Mouse (Mus musculus): ENCODE data around the gene Adam30.
"Not testable (repeated sequence)": the region's sequence is repeated elsewhere in the genome, so short reads cannot be mapped to it uniquely, and the experiment has no call there.

Gene Adam30

GRCm38 (mm10) chr3:98160330-98160729 is at the start of gene Adam30:
TSS of gene Adam30 (plus strand) at chr3:98160630.
- CTCF ChIA-PET = no interaction called here

GRCm38 (mm10) chr3:98118252-98118651 is 42.2 kb upstream of the Adam30 start:
- CTCF ChIA-PET = no interaction called here

- CTCF ChIA-PET = no interaction called here
Measured at GRCm38 (mm10) chr3:98119338-98119737, 41.1 kb upstream of the Adam30 start.

GRCm38 (mm10) chr3:98120884-98121283 is 39.5 kb upstream of the Adam30 start:
- CTCF ChIA-PET = no interaction called here

GRCm38 (mm10) chr3:98127775-98128174 is 32.7 kb upstream of the Adam30 start:
- CTCF ChIA-PET = no interaction called here

- CTCF ChIA-PET = interaction anchor here (0.6 kb wide), 1 partner anchor 34 kb away, joined by 4 read pairs; no protein-coding TSS in a partner anchor
Measured at GRCm38 (mm10) chr3:98128716-98129115, 31.7 kb upstream of the Adam30 start.

- CTCF ChIA-PET = not testable (repeated sequence)
Measured at GRCm38 (mm10) chr3:98132140-98132539, 28.3 kb upstream of the Adam30 start.

- CTCF ChIA-PET = no interaction called here
Measured at GRCm38 (mm10) chr3:98132636-98133035, 27.8 kb upstream of the Adam30 start.

- CTCF ChIA-PET = interaction anchor here (0.6 to 0.7 kb wide), 2 partner anchors 47 to 206 kb away, joined by 3 to 4 read pairs; no protein-coding TSS in a partner anchor
Measured at GRCm38 (mm10) chr3:98141456-98141855, 19.0 kb upstream of the Adam30 start.

GRCm38 (mm10) chr3:98142862-98143261 is 17.6 kb upstream of the Adam30 start:
- CTCF ChIA-PET = no interaction called here

- CTCF ChIA-PET = no interaction called here
Measured at GRCm38 (mm10) chr3:98145204-98145603, 15.2 kb upstream of the Adam30 start.

GRCm38 (mm10) chr3:98146471-98147410 is 13.7 kb upstream of the Adam30 start:
- CTCF ChIA-PET = no interaction called here

- CTCF ChIA-PET = no interaction called here
Measured at GRCm38 (mm10) chr3:98147706-98148105, 12.7 kb upstream of the Adam30 start.

- CTCF ChIA-PET = no interaction called here
Measured at GRCm38 (mm10) chr3:98149881-98150280, 10.5 kb upstream of the Adam30 start.

GRCm38 (mm10) chr3:98151016-98151415 is 9.4 kb upstream of the Adam30 start:
- CTCF ChIA-PET = no interaction called here

- CTCF ChIA-PET = no interaction called here
Measured at GRCm38 (mm10) chr3:98153460-98153859, 7.0 kb upstream of the Adam30 start.

- CTCF ChIA-PET = no interaction called here
Measured at GRCm38 (mm10) chr3:98156158-98156557, 4.3 kb upstream of the Adam30 start.

GRCm38 (mm10) chr3:98157073-98157472 is 3.4 kb upstream of the Adam30 start:
- CTCF ChIA-PET = no interaction called here

- CTCF ChIA-PET = no interaction called here
Measured at GRCm38 (mm10) chr3:98157585-98157984, 2.8 kb upstream of the Adam30 start.

GRCm38 (mm10) chr3:98158646-98159045 is 1.8 kb upstream of the Adam30 start:
- CTCF ChIA-PET = no interaction called here

GRCm38 (mm10) chr3:98159289-98159688 is 1.1 kb upstream of the Adam30 start:
- CTCF ChIA-PET = no interaction called here

GRCm38 (mm10) chr3:98178340-98178739 is 17.9 kb downstream of the Adam30 start:
- CTCF ChIA-PET = no interaction called here

- CTCF ChIA-PET = no interaction called here
Measured at GRCm38 (mm10) chr3:98180805-98181204, 20.4 kb downstream of the Adam30 start.
